Mouse (Mus musculus) neural tube, embryonic 15.5 days (tissue): ENCODE measurements around the gene Tex2. TPM values are rescaled to one million over a fixed set of nuclear protein-coding genes. Genes with fewer than 3 reads are reported as not detected.

Experiments used
- ATAC-seq: fragments of 200-750 bp; cut with Nextera tagmentation; 2 replicates; pipeline ENCODE4 v1.8.0; 2017; ENCODE audit warnings: mild to moderate bottlenecking, moderate TSS enrichment, moderate library complexity; ENCODE audit not compliant: low FRiP score
- H3K27ac ChIP-seq: fragments of 300-500 bp; sonication (generic); replicated peaks from 2 replicates; pipeline ENCODE4 v1.5.1; 2015; ENCODE audit warnings: mild to moderate bottlenecking, inconsistent platforms
- H3K27me3 ChIP-seq: fragments of 300-500 bp; sonication (generic); replicated peaks from 2 replicates; pipeline ENCODE4 v1.6.1; 2015; ENCODE audit warnings: inconsistent platforms
- H3K36me3 ChIP-seq: fragments of 300-500 bp; sonication (generic); 2 replicates; pipeline ENCODE4 v1.6.1; 2015; ENCODE audit warnings: inconsistent platforms
- H3K4me1 ChIP-seq: fragments of 300-500 bp; sonication (generic); 2 replicates; pipeline ENCODE4 v1.6.1; 2015; ENCODE audit warnings: inconsistent platforms
- H3K4me2 ChIP-seq: fragments of 300-500 bp; sonication (generic); 2 replicates; pipeline ENCODE4 v1.6.1; 2015; ENCODE audit warnings: inconsistent platforms, mild to moderate bottlenecking, moderate library complexity
- H3K4me3 ChIP-seq: fragments of 300-500 bp; sonication (generic); replicated peaks from 2 replicates; pipeline ENCODE4 v1.5.1; 2015; ENCODE audit warnings: mild to moderate bottlenecking, inconsistent platforms
- H3K9ac ChIP-seq: fragments of 300-500 bp; sonication (generic); replicated peaks from 2 replicates; pipeline ENCODE4 v1.6.1; 2015; ENCODE audit warnings: mild to moderate bottlenecking, inconsistent platforms
- H3K9me3 ChIP-seq: fragments of 300-500 bp; sonication (generic); replicated peaks from 2 replicates; pipeline ENCODE4 v1.6.1; 2016; ENCODE audit warnings: inconsistent platforms
- WGBS: fragments of 180-500 bp; shearing (Covaris S2); methylation state at CpG from one replicate; pipeline ENCODE4 v1.1.7; 2015; ENCODE audit warnings: mixed read lengths; 5-methylcytosine and 5-hydroxymethylcytosine counted together
- polyA plus RNA-seq: library from polyadenylated mRNA; unstranded; fragments of >200 nt; fragmentation: Nextera tagmentation; extraction: Ambion mirVana; gene quantifications from 2 replicates; pipeline ENCODE4 v1.2.1, GENCODE M21; 2015

Tex2 gene
- polyA plus RNA-seq, 1 experiment from 2014 or later = 35.1 TPM

- WGBS = 50% methylated on average over 16 of the region's 16 CpGs
- peak; percentile 38; the same call in 1 of the 2 replicates for ATAC-seq
- H3K27me3 ChIP-seq = no peaks in the 10 kb centered on the region
- peaks cover 18% of the 10 kb centered on the region for H3K4me1 ChIP-seq
- H3K9ac ChIP-seq = no peak overlapping the region
- no peaks in the 10 kb centered on the region for H3K9me3 ChIP-seq
- H3K4me2 ChIP-seq = no peak overlapping the region
- peak overlapping the region; percentile 30 for H3K27ac ChIP-seq
- no peak overlapping the region for H3K4me3 ChIP-seq
- H3K36me3 ChIP-seq = peaks cover 25% of the 10 kb centered on the region
Observed at GRCm38 (mm10) chr11:106515079-106515745, 98.0 kb downstream of the Tex2 start.

- no peak overlapping the region for H3K27ac ChIP-seq
- no peaks in the 10 kb centered on the region for H3K27me3 ChIP-seq
- peaks cover 29% of the 10 kb centered on the region for H3K36me3 ChIP-seq
- H3K4me1 ChIP-seq = peaks cover 13% of the 10 kb centered on the region; the same call in 1 of the 2 replicates
- H3K9me3 ChIP-seq = no peaks in the 10 kb centered on the region
- H3K9ac ChIP-seq = no peak overlapping the region
- ATAC-seq = no peak
- WGBS = 51% methylated on average over 5 of the region's 5 CpGs
- no peak overlapping the region for H3K4me3 ChIP-seq
- no peak overlapping the region for H3K4me2 ChIP-seq
Observed at GRCm38 (mm10) chr11:106514446-106514845, 98.8 kb downstream of the Tex2 start.

- H3K36me3 ChIP-seq = peaks cover 40% of the 10 kb centered on the region
- H3K9me3 ChIP-seq = no peaks in the 10 kb centered on the region
- peaks cover 12% of the 10 kb centered on the region; the same call in 1 of the 2 replicates for H3K4me1 ChIP-seq
- ATAC-seq = no peak
- no peak overlapping the region for H3K9ac ChIP-seq
- WGBS = 45% methylated on average over 2 of the region's 2 CpGs
- H3K27ac ChIP-seq = 0 out of 2 replicates have a peak overlapping the region, but pooled peaks have one; percentile 5
- no peaks in the 10 kb centered on the region for H3K27me3 ChIP-seq
- no peak overlapping the region for H3K4me3 ChIP-seq
- no peak overlapping the region for H3K4me2 ChIP-seq
Observed at GRCm38 (mm10) chr11:106513166-106513565, 100.1 kb downstream of the Tex2 start.

GRCm38 (mm10) chr11:106512006-106512390 lies 101.2 kb downstream of the Tex2 start:
- no peaks in the 10 kb centered on the region for H3K27me3 ChIP-seq
- H3K4me1 ChIP-seq = peaks cover 12% of the 10 kb centered on the region; the same call in 1 of the 2 replicates
- H3K9ac ChIP-seq = no peak overlapping the region
- H3K27ac ChIP-seq = no peak overlapping the region
- H3K4me3 ChIP-seq = no peak overlapping the region
- H3K36me3 ChIP-seq = peaks cover 43% of the 10 kb centered on the region
- no peak overlapping the region for H3K4me2 ChIP-seq
- ATAC-seq = no peak
- no peaks in the 10 kb centered on the region for H3K9me3 ChIP-seq
- WGBS = 95% methylated on average over 7 of the region's 7 CpGs

GRCm38 (mm10) chr11:106511236-106512005 lies 101.8 kb downstream of the Tex2 start:
- H3K4me2 ChIP-seq = no peak overlapping the region
- WGBS = 91% methylated on average over 14 of the region's 14 CpGs
- no peaks in the 10 kb centered on the region for H3K27me3 ChIP-seq
- ATAC-seq = no peak
- no peak overlapping the region for H3K27ac ChIP-seq
- H3K36me3 ChIP-seq = peaks cover 47% of the 10 kb centered on the region
- H3K4me3 ChIP-seq = no peak overlapping the region
- H3K4me1 ChIP-seq = peaks cover 12% of the 10 kb centered on the region; the same call in 1 of the 2 replicates
- H3K9me3 ChIP-seq = no peaks in the 10 kb centered on the region
- no peak overlapping the region for H3K9ac ChIP-seq

- H3K36me3 ChIP-seq = peaks cover 49% of the 10 kb centered on the region
- no peak overlapping the region for H3K4me3 ChIP-seq
- no peaks in the 10 kb centered on the region for H3K9me3 ChIP-seq
- 0 out of 2 replicates have a peak, but pooled peaks cover 2% of the 10 kb centered on the region for H3K4me1 ChIP-seq
- WGBS = 90% methylated on average over 7 of the region's 7 CpGs
- H3K27me3 ChIP-seq = no peaks in the 10 kb centered on the region
- no peak for ATAC-seq
- H3K9ac ChIP-seq = no peak overlapping the region
- H3K4me2 ChIP-seq = no peak overlapping the region
- H3K27ac ChIP-seq = no peak overlapping the region
Observed at GRCm38 (mm10) chr11:106507638-106508037, 105.6 kb downstream of the Tex2 start.

GRCm38 (mm10) chr11:106506211-106506610 lies 107.0 kb downstream of the Tex2 start:
- no peak overlapping the region for H3K4me2 ChIP-seq
- no peak overlapping the region for H3K9ac ChIP-seq
- ATAC-seq = no peak
- no peak overlapping the region for H3K4me3 ChIP-seq
- H3K4me1 ChIP-seq = peaks cover 12% of the 10 kb centered on the region
- no peaks in the 10 kb centered on the region for H3K9me3 ChIP-seq
- no peaks in the 10 kb centered on the region for H3K27me3 ChIP-seq
- 89% methylated on average over 6 of the region's 6 CpGs for WGBS
- peaks cover 38% of the 10 kb centered on the region for H3K36me3 ChIP-seq
- H3K27ac ChIP-seq = no peak overlapping the region

GRCm38 (mm10) chr11:106504129-106504528 lies 109.1 kb downstream of the Tex2 start:
- H3K4me1 ChIP-seq = peaks cover 15% of the 10 kb centered on the region
- H3K4me2 ChIP-seq = no peak overlapping the region
- H3K27ac ChIP-seq = no peak overlapping the region
- no peak overlapping the region for H3K9ac ChIP-seq
- H3K4me3 ChIP-seq = no peak overlapping the region
- peaks cover 19% of the 10 kb centered on the region for H3K36me3 ChIP-seq
- no peak for ATAC-seq
- no peaks in the 10 kb centered on the region for H3K9me3 ChIP-seq
- no peaks in the 10 kb centered on the region for H3K27me3 ChIP-seq

- no peak overlapping the region for H3K4me2 ChIP-seq
- H3K27me3 ChIP-seq = no peaks in the 10 kb centered on the region
- H3K36me3 ChIP-seq = peaks cover 11% of the 10 kb centered on the region
- H3K27ac ChIP-seq = no peak overlapping the region
- WGBS = 78% methylated on average over 4 of the region's 4 CpGs
- peaks cover 15% of the 10 kb centered on the region for H3K4me1 ChIP-seq
- H3K9me3 ChIP-seq = no peaks in the 10 kb centered on the region
- no peak for ATAC-seq
- H3K9ac ChIP-seq = no peak overlapping the region
- H3K4me3 ChIP-seq = no peak overlapping the region
Observed at GRCm38 (mm10) chr11:106503425-106503717, 109.9 kb downstream of the Tex2 start.

- ATAC-seq = no peak
- H3K27me3 ChIP-seq = no peaks in the 10 kb centered on the region
- no peak overlapping the region for H3K4me2 ChIP-seq
- 60% methylated on average over 13 of the region's 13 CpGs for WGBS
- no peak overlapping the region for H3K4me3 ChIP-seq
- H3K9ac ChIP-seq = no peak overlapping the region
- H3K4me1 ChIP-seq = peaks cover 15% of the 10 kb centered on the region
- H3K9me3 ChIP-seq = no peaks in the 10 kb centered on the region
- no peak overlapping the region for H3K27ac ChIP-seq
- peaks cover 11% of the 10 kb centered on the region for H3K36me3 ChIP-seq
Observed at GRCm38 (mm10) chr11:106502631-106503424, 110.4 kb downstream of the Tex2 start.

GRCm38 (mm10) chr11:106502159-106502505 lies 111.1 kb downstream of the Tex2 start:
- peak overlapping the region; percentile 98 for H3K27ac ChIP-seq
- no peaks in the 10 kb centered on the region for H3K27me3 ChIP-seq
- peak overlapping the region; percentile 99 for H3K9ac ChIP-seq
- peak overlapping the region; percentile 68 for H3K4me2 ChIP-seq
- H3K36me3 ChIP-seq = peaks cover 9% of the 10 kb centered on the region
- no peak for ATAC-seq
- H3K4me1 ChIP-seq = peaks cover 15% of the 10 kb centered on the region
- H3K9me3 ChIP-seq = no peaks in the 10 kb centered on the region
- H3K4me3 ChIP-seq = peak overlapping the region; percentile 83
